Comparison of ENCODE assay signal across 8 mouse cellular contexts in the genomic region with DNA sequence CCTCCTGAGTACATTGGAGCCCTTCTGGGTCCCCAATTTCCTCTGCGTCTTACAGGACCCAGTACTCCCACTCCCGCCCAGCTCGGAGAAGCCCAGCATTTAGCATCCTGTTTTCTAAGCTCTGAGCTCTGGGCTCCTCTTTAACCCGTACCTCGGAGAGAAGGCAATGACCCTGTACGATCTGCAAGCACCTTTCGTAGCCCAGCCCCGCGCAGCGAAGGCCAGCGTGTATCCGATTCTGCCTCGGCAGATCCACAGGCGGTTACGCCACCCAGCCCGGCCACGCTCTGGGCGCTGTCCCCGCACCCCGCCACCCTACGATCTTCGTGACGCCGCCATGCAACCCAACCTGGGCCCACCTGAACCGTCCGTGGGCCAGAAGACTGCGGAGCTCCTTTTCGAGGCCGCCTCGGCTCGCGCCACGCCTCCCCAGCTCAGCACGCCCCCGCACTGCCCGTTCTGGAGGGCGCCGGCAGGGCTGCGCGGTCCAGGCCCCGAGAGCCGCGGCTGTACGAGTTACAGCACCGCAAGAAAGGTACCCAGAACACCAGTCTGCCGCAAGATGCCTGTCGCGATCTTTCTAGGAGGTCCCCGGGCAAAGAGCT. TPM values are rescaled to one million over a fixed set of nuclear protein-coding genes. Genes with fewer than 3 reads are reported as not detected.
DNase-seq lines count a peak whose midpoint lies in the region; ATAC-seq and TF ChIP-seq lines count a peak whose summit lies in the region.

A gene (plus strand): TSS at position 482 of the 605 bp plus-strand sequence.

- H3K27ac ChIP-seq in layer of hippocampus, adult 2 months: peak within 1 kb of the TSS; percentile 94
- peak within 1 kb of the TSS; percentile 91 for H3K27ac ChIP-seq in midbrain, embryonic 12.5 days (replicated peaks)

- H3K4me2 ChIP-seq in midbrain, embryonic 12.5 days (replicated peaks): peak within 1 kb of the TSS; percentile 85

- WGBS in large intestine, adult 2 months: under 1% methylated on average over 49 of the region's 49 CpGs
- under 1% methylated on average over 49 of the region's 49 CpGs for WGBS in midbrain, embryonic 12.5 days

- peak within 1 kb of the TSS; percentile 96 for H3K4me3 ChIP-seq in layer of hippocampus, adult 2 months
- peak within 1 kb of the TSS; percentile 60 for H3K4me3 ChIP-seq in midbrain, embryonic 12.5 days

- no peak for TF ChIP-seq CTCF in layer of hippocampus, adult 2 months (conservative IDR thresholded peaks at IDR 0.05)

- ATAC-seq in midbrain, embryonic 12.5 days (ENCODE audit: low FRiP score, low read depth): peak; percentile 79

- peaks cover 12% of the 10 kb centered on the region for H3K36me3 ChIP-seq in midbrain, embryonic 12.5 days

- peaks cover 28% of the 10 kb centered on the region for H3K4me1 ChIP-seq in midbrain, embryonic 12.5 days

- DNase-seq in layer of hippocampus, adult 2 months (ENCODE audit: low spot score in 2 of 2): no peak
- DNase-seq in layer of hippocampus, adult 9-10 months (ENCODE audit: low spot score): no peak
- DNase-seq in adrenal gland, postnatal 25 days: no peak
- no peak for DNase-seq in gastrocnemius, postnatal 4 days (ENCODE audit: low spot score in 2 of 2)
- no peak for DNase-seq in large intestine, adult 2 months (ENCODE audit: low read depth, low spot score)
- DNase-seq in cerebellum, adult 11-12 months: no peak
- no peak for DNase-seq in urinary bladder, postnatal 25 days (ENCODE audit: low spot score)

- H3K9me3 ChIP-seq in midbrain, embryonic 12.5 days: no peaks in the 10 kb centered on the region

- no peaks in the 10 kb centered on the region for H3K27me3 ChIP-seq in midbrain, embryonic 12.5 days

- H3K9ac ChIP-seq in midbrain, embryonic 12.5 days (replicated peaks): peak within 1 kb of the TSS; percentile 82

RNA-seq across cellular contexts. Expression of the gene that starts here (rescaled TPM):
- total RNA-seq in layer of hippocampus, adult 2 months (2021): 10 to 100 TPM; 80.2 to 84.8 TPM
- 96.6 and 122 TPM in 2 replicates for total RNA-seq in adrenal gland, postnatal 25 days (2021)
- 10 to 100 TPM; 86.2 to 95.2 TPM for total RNA-seq in gastrocnemius, postnatal 4 days (2021)
- polyA plus RNA-seq in large intestine, adult 2 months (2012; rRNA removed): 71.6 and 77.5 TPM in 2 replicates
- 202 and 212 TPM in 2 replicates for polyA plus RNA-seq in midbrain, embryonic 12.5 days (2016; fragmentation: Nextera tagmentation; extraction: Ambion mirVana)
